Mouse (Mus musculus) c-Kit-negative CD71-positive TER-119-positive erythroid progenitor cells, embryonic 14.5 days (primary cell): ENCODE measurements around the gene Nme4.
"Not testable (repeated sequence)": the region's sequence is repeated elsewhere in the genome, so short reads cannot be mapped to it uniquely, and the experiment has no call there.

Experiments used
- DNase-seq: peaks from one replicate; pipeline ENCODE4 v3.0.0-alpha.2; 2013; ENCODE audit warnings: low read depth, low spot score

Nme4 gene

GRCm38 (mm10) chr17:26114461-26114860 lies 19.1 kb upstream of the Nme4 start:
- not testable (repeated sequence) for DNase-seq

- DNase-seq, result no peak
These were observed 18.7 kb upstream of the Nme4 start for GRCm38 (mm10) chr17:26114061-26114460.

- DNase-seq, result no peak
These were observed 18.0 kb upstream of the Nme4 start, which contains the start of gene Tmem8 for GRCm38 (mm10) chr17:26113181-26113948. Tmem8 (plus strand) TSS chr17:26113299.

GRCm38 (mm10) chr17:26112751-26113150 lies 17.3 kb upstream of the Nme4 start:
- no peak for DNase-seq

- DNase-seq, result no peak
These were observed 16.3 kb upstream of the Nme4 start for GRCm38 (mm10) chr17:26111722-26112121.

GRCm38 (mm10) chr17:26111024-26111423 lies 15.6 kb upstream of the Nme4 start:
- DNase-seq, result no peak

GRCm38 (mm10) chr17:26110156-26110555 lies 14.8 kb upstream of the Nme4 start:
- no peak for DNase-seq

GRCm38 (mm10) chr17:26105619-26106018 lies 10.2 kb upstream of the Nme4 start:
- no peak for DNase-seq

- no peak for DNase-seq
These were observed 6.1 kb upstream of the Nme4 start for GRCm38 (mm10) chr17:26101478-26101877.

- no peak for DNase-seq
These were observed 4.8 kb upstream of the Nme4 start for GRCm38 (mm10) chr17:26100166-26100565.

GRCm38 (mm10) chr17:26099316-26099715 lies 3.9 kb upstream of the Nme4 start:
- not testable (repeated sequence) for DNase-seq

GRCm38 (mm10) chr17:26098461-26098860 lies 3.1 kb upstream of the Nme4 start:
- no peak for DNase-seq

- no peak for DNase-seq
These were observed 781 bp downstream of the Nme4 start for GRCm38 (mm10) chr17:26094531-26095110.

GRCm38 (mm10) chr17:26089905-26090632 lies 5.3 kb downstream of the Nme4 start, which contains the start of gene Decr2:
Decr2 (minus strand) TSS chr17:26090337.
- peak; percentile 68 for DNase-seq

GRCm38 (mm10) chr17:26087059-26087564 lies 8.3 kb downstream of the Nme4 start:
- no peak for DNase-seq

GRCm38 (mm10) chr17:26080867-26081266 lies 14.5 kb downstream of the Nme4 start:
- no peak for DNase-seq

GRCm38 (mm10) chr17:26078851-26079250 lies 16.6 kb downstream of the Nme4 start:
- DNase-seq, result no peak

- DNase-seq, result no peak
These were observed 20.2 kb downstream of the Nme4 start for GRCm38 (mm10) chr17:26075246-26075645.

- DNase-seq, result no peak
These were observed 25.3 kb downstream of the Nme4 start for GRCm38 (mm10) chr17:26070136-26070535.

- peak; percentile 39 for DNase-seq
These were observed 26.3 kb downstream of the Nme4 start, which contains the start of gene Rab11fip3 for GRCm38 (mm10) chr17:26068831-26069739. Rab11fip3 (minus strand) TSS chr17:26069555.
